Mouse (Mus musculus): ENCODE results near the gene Olfr118. TPM values are rescaled to one million over a fixed set of nuclear protein-coding genes. Genes with fewer than 3 reads are reported as not detected.
"Not testable (repeated sequence)": the region's sequence is repeated elsewhere in the genome, so short reads cannot be mapped to it uniquely, and the experiment has no call there.

The Olfr118 gene
- not detected in 2 replicates for polyA plus RNA-seq (2016; fragmentation: Nextera tagmentation; extraction: Ambion mirVana)

DNA sequence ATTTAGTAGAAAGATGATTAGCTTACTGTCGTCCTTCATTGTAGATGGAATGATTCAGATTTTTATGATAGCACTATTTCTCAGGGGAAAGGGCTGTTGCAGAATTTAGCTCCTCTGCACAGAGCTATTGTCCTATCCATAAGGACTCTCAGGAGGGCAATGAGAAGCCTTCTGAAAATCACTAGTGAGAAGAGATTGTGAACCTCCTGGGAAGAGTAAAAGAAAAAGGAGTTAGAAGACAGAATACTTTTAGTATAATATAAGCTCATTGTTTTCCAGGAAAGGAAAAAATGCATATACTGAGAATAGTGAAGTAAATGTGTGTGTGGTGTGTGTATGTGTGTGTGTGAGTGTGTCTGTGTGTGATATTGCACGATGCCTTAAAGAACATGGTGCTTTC lies at the start of gene Olfr118:
TSS of gene Olfr118 (plus strand) at position 301 of the 400 bp plus-strand sequence.
- DNase-seq (ENCODE audit: low spot score), result no peak
- no peak within 1 kb of the TSS for H3K27ac ChIP-seq
- H3K36me3 ChIP-seq, result no peaks in the 10 kb centered on the region
- H3K27me3 ChIP-seq (ENCODE audit: low read depth, poor library complexity, severe bottlenecking), result no peaks in the 10 kb centered on the region
- H3K4me3 ChIP-seq, result no peak within 1 kb of the TSS
- 71% methylated on average over 2 of the region's 2 CpGs for WGBS
- H3K9me3 ChIP-seq (replicated peaks), result no peaks in the 10 kb centered on the region
- H3K4me1 ChIP-seq, result no peaks in the 10 kb centered on the region

GRCm38 (mm10) chr17:37627009-37627408 lies 39.8 kb upstream of the Olfr118 start, which contains the start of the genes Olfr115 and Olfr116:
Gene Olfr115 (minus strand): TSS chr17:37627109.
Gene Olfr116 (minus strand): TSS chr17:37627199.
- no peaks in the 10 kb centered on the region for H3K4me1 ChIP-seq
- no peak within 1 kb of the TSS for H3K27ac ChIP-seq
- H3K4me3 ChIP-seq, result no peak within 1 kb of the TSS
- H3K36me3 ChIP-seq, result no peaks in the 10 kb centered on the region
- no peak for DNase-seq (ENCODE audit: low spot score)
- no peaks in the 10 kb centered on the region for H3K27me3 ChIP-seq (ENCODE audit: low read depth, poor library complexity, severe bottlenecking)
- WGBS, result 75% methylated on average over 2 of the region's 2 CpGs
- H3K9me3 ChIP-seq (replicated peaks), result no peaks in the 10 kb centered on the region

DNA sequence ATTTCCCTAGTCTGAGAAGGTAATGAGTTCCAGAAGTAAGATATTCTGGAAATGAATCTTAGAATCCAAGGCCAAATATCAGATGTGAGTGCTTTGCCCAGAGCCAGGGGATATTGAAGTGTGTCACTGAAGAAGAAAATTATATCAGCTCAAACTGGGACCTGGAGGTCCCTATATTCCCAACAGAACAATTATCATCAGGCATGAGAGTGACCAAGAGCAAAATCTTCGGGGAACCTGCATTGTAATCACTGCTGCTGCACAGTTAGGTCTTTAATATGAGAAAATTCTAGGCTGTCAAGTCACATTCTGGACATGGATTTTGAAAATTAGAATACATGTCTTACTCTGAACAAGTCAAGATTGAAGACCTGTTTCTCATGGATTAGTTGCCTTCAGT lies 3.1 kb upstream of the Olfr118 start, which contains the start of gene Olfr117:
TSS of gene Olfr117 (minus strand) at position 101 of the 400 bp plus-strand sequence.
- no peak within 1 kb of the TSS for H3K27ac ChIP-seq
- no peaks in the 10 kb centered on the region for H3K36me3 ChIP-seq
- no peaks in the 10 kb centered on the region for H3K27me3 ChIP-seq (ENCODE audit: low read depth, poor library complexity, severe bottlenecking)
- no peaks in the 10 kb centered on the region for H3K4me1 ChIP-seq
- H3K9me3 ChIP-seq (replicated peaks), result no peaks in the 10 kb centered on the region
- WGBS, result 78% methylated on average over 1 of the region's 1 CpGs
- no peak for DNase-seq (ENCODE audit: low spot score)
- no peak within 1 kb of the TSS for H3K4me3 ChIP-seq

DNA sequence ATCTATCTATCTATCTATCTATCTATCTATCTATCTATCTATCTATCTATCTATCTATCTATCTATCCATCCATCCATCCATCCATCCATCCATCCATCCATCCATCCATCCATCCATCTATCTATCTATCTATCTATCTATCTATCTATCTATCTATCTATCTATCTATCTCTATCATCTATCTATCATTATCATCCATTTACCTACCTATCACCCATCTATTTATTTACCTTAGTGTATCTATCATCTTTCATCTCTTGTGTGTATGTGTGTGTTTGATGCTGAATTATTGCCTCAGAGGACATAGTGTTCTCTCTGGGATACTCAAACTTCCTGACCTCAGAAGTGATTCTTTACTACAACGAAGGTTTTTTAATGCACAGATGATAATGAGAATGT lies 29.5 kb downstream of the Olfr118 start, which contains the start of gene Olfr119:
TSS of gene Olfr119 (plus strand) at position 301 of the 400 bp plus-strand sequence.
- WGBS, result 78% methylated on average over 1 of the region's 1 CpGs
- not testable (repeated sequence) for DNase-seq (ENCODE audit: low spot score); H3K4me1 ChIP-seq; H3K27me3 ChIP-seq (ENCODE audit: low read depth, poor library complexity, severe bottlenecking); H3K9me3 ChIP-seq (replicated peaks); H3K27ac ChIP-seq; H3K36me3 ChIP-seq; H3K4me3 ChIP-seq

- Histone ChIP-seq H3K27ac (no peak within 1 kb of the TSS), H3K4me1 (no peaks in the 10 kb centered on the region), H3K9me3 (replicated peaks) (no peaks in the 10 kb centered on the region), H3K27me3 (ENCODE audit: low read depth, poor library complexity, severe bottlenecking) (no peaks in the 10 kb centered on the region), H3K4me3 (no peak within 1 kb of the TSS), H3K36me3 (no peaks in the 10 kb centered on the region)
- WGBS, result 80% methylated on average over 1 of the region's 1 CpGs
- no peak for DNase-seq (ENCODE audit: low spot score)
Measured at GRCm38 (mm10) chr17:37721508-37721907, 54.7 kb downstream of the Olfr118 start, which contains the start of gene Olfr120. Gene Olfr120 (plus strand): TSS chr17:37721808.

Other genes starting within 250 kb of the Olfr118 start
- not detected in 2 replicates for gene Olfr108, start 221.5 kb upstream of the Olfr118 start, polyA plus RNA-seq (2016; fragmentation: Nextera tagmentation; extraction: Ambion mirVana)
- gene Olfr109, start 208.1 kb upstream of the Olfr118 start, polyA plus RNA-seq (2016; fragmentation: Nextera tagmentation; extraction: Ambion mirVana), result not detected in 2 replicates
- not detected in 2 replicates for gene H2-M2, start 183.4 kb upstream of the Olfr118 start, polyA plus RNA-seq (2016; fragmentation: Nextera tagmentation; extraction: Ambion mirVana)
- gene Olfr110, start 174.5 kb upstream of the Olfr118 start, polyA plus RNA-seq (2016; fragmentation: Nextera tagmentation; extraction: Ambion mirVana), result not detected in 2 replicates
- gene Olfr111, start 159.0 kb upstream of the Olfr118 start, polyA plus RNA-seq (2016; fragmentation: Nextera tagmentation; extraction: Ambion mirVana), result not detected in 2 replicates
- gene Olfr112, start 97.5 kb upstream of the Olfr118 start, polyA plus RNA-seq (2016; fragmentation: Nextera tagmentation; extraction: Ambion mirVana), result not detected in 2 replicates
- not detected in 2 replicates for gene Olfr113, start 89.3 kb upstream of the Olfr118 start, polyA plus RNA-seq (2016; fragmentation: Nextera tagmentation; extraction: Ambion mirVana)
- gene Olfr114, start 74.2 kb upstream of the Olfr118 start, polyA plus RNA-seq (2016; fragmentation: Nextera tagmentation; extraction: Ambion mirVana), result not detected in 2 replicates
- not detected in 2 replicates for gene Olfr115, start 39.9 kb upstream of the Olfr118 start, polyA plus RNA-seq (2016; fragmentation: Nextera tagmentation; extraction: Ambion mirVana)
- not detected in 2 replicates for gene Olfr116, start 39.8 kb upstream of the Olfr118 start, polyA plus RNA-seq (2016; fragmentation: Nextera tagmentation; extraction: Ambion mirVana)
- not detected in 2 replicates for gene Olfr117, start 3.2 kb upstream of the Olfr118 start, polyA plus RNA-seq (2016; fragmentation: Nextera tagmentation; extraction: Ambion mirVana)
- gene Olfr119, start 29.6 kb downstream of the Olfr118 start, polyA plus RNA-seq (2016; fragmentation: Nextera tagmentation; extraction: Ambion mirVana), result not detected in 2 replicates
- not detected in 2 replicates for gene Olfr120, start 54.8 kb downstream of the Olfr118 start, polyA plus RNA-seq (2016; fragmentation: Nextera tagmentation; extraction: Ambion mirVana)
- not detected in 2 replicates for gene Olfr121, start 81.9 kb downstream of the Olfr118 start, polyA plus RNA-seq (2016; fragmentation: Nextera tagmentation; extraction: Ambion mirVana)
- gene Olfr122, start 101.6 kb downstream of the Olfr118 start, polyA plus RNA-seq (2016; fragmentation: Nextera tagmentation; extraction: Ambion mirVana), result not detected in 2 replicates
- not detected in 2 replicates for gene Olfr123, start 126.5 kb downstream of the Olfr118 start, polyA plus RNA-seq (2016; fragmentation: Nextera tagmentation; extraction: Ambion mirVana)
- gene Olfr124, start 132.9 kb downstream of the Olfr118 start, polyA plus RNA-seq (2016; fragmentation: Nextera tagmentation; extraction: Ambion mirVana), result not detected in 2 replicates
- gene Olfr125, start 166.0 kb downstream of the Olfr118 start, polyA plus RNA-seq (2016; fragmentation: Nextera tagmentation; extraction: Ambion mirVana), result not detected in 2 replicates
- not detected in 2 replicates for gene Olfr126, start 180.5 kb downstream of the Olfr118 start, polyA plus RNA-seq (2016; fragmentation: Nextera tagmentation; extraction: Ambion mirVana)
- not detected in 2 replicates for gene Olfr127, start 233.4 kb downstream of the Olfr118 start, polyA plus RNA-seq (2016; fragmentation: Nextera tagmentation; extraction: Ambion mirVana)